Mouse (Mus musculus): ENCODE data around the gene C6.

DNA sequence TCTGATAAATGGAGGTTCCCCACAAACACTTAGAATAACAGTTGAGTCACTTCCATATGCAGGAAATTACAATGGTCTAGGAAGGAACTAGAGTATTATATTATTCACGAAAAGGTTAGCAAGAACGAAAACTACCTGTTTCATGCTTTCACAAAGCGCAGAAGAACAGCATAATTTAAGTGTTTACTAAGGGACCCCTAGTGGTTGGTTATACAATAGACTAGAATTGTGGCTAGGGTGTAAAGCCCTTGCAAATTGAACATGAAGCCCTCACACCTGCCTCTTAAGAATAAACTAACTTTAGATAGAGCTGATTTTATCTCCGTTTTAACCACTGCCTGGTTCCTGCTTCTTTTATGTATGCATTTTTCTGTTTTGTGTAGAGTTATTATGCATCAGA, 29.4 kb upstream of the C6 start:
- TF ChIP-seq CTCF (IDR thresholded peaks at IDR 0.05; ENCODE audit: control insufficient read depth, insufficient read depth, low read length) = no peak
- TF ChIP-seq POLR2A (IDR thresholded peaks at IDR 0.05; ENCODE audit: borderline replicate concordance, control insufficient read depth, low read depth, low read length) = no peak

Measured in bone marrow, adult 2 months (tissue).